ENCODE assay signal across 20 mouse cellular contexts in the genomic region with DNA sequence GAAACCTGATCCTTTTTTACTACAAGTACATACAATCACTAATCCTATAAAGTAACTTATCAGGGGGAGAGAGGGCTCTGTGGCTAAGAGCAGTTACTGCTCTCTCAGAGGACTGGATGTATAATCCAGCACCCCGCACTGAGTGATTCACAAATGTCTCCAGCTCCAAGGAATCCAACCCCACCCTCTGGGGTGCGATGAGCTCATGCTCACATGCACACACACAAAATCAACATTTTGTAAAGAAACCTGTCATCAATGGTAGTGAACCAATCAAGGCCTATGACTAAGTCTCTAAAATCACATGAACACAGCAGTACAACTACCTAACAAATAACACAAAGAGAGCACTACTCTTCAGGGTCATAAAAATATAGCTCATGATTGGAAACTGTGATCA. TPM values are rescaled to one million over a fixed set of nuclear protein-coding genes. Genes with fewer than 3 reads are reported as not detected.
DNase-seq lines count a peak whose midpoint lies in the region; ATAC-seq and TF ChIP-seq lines count a peak whose summit lies in the region.
"Had no signal": no experiment of that assay in that cellular context is flagged by ENCODE, and none has a peak within 500 bp of the region (broad histone marks: within the 10 kb centered on the region; RNA-seq: fewer than 3 reads in every experiment).

No protein-coding gene starts in this region.

- H3K9me3 ChIP-seq in intestine, postnatal 0 days (ENCODE audit: control insufficient read depth): no peaks in the 10 kb centered on the region
- H3K9me3 ChIP-seq in kidney, embryonic 14.5 days (ENCODE audit: control insufficient read depth, low read length): no peaks in the 10 kb centered on the region; the same call in 1 of the 2 replicates
- H3K9me3 ChIP-seq: embryonic facial prominence, embryonic 15.5 days; hindbrain, embryonic 10.5 days; neural tube, embryonic 13.5 days had no signal

- no peaks in the 10 kb centered on the region for H3K79me3 ChIP-seq in C2C12 (ENCODE audit: low read depth)

- H3K4me2 ChIP-seq in intestine, postnatal 0 days (replicated peaks; ENCODE audit: low read depth): no peak overlapping the region
- no peak overlapping the region for H3K4me2 ChIP-seq in kidney, embryonic 14.5 days (replicated peaks; ENCODE audit: low read depth, low read length)
- H3K4me2 ChIP-seq: embryonic facial prominence, embryonic 15.5 days; lung, embryonic 14.5 days; midbrain, embryonic 11.5 days; neural tube, embryonic 13.5 days had no signal

- ATAC-seq in frontal cortex, adult (ENCODE audit: low TSS enrichment): peak; percentile 35; the same call in 1 of the 2 replicates
- ATAC-seq in intestine, postnatal 0 days: peak; percentile 52; the same call in 1 of the 2 replicates
- no peak for ATAC-seq in kidney, embryonic 14.5 days (ENCODE audit: low FRiP score, low TSS enrichment)
- ATAC-seq: hindbrain, postnatal 0 days had no signal

- no peaks in the 10 kb centered on the region for H3K36me3 ChIP-seq in C2C12 (ENCODE audit: control insufficient read depth, insufficient read depth)
- H3K36me3 ChIP-seq in intestine, postnatal 0 days (ENCODE audit: control insufficient read depth, insufficient read depth): no peaks in the 10 kb centered on the region; the same call in 1 of the 2 replicates
- no peaks in the 10 kb centered on the region for H3K36me3 ChIP-seq in kidney, embryonic 14.5 days (ENCODE audit: control insufficient read depth, insufficient read depth, low read length)
- H3K36me3 ChIP-seq: embryonic facial prominence, embryonic 15.5 days; hindbrain, embryonic 10.5 days; neural tube, embryonic 13.5 days had no signal

- H3K9ac ChIP-seq in intestine, postnatal 0 days (ENCODE audit: low read depth, low read length): no peak overlapping the region
- H3K9ac ChIP-seq in kidney, embryonic 14.5 days (ENCODE audit: low read depth, low read length): no peak overlapping the region
- H3K9ac ChIP-seq: embryonic facial prominence, embryonic 15.5 days; lung, embryonic 14.5 days; neural tube, embryonic 13.5 days had no signal

- WGBS in intestine, postnatal 0 days: 54% methylated on average over 2 of the region's 2 CpGs
- 88% methylated on average over 2 of the region's 2 CpGs for WGBS in kidney, embryonic 14.5 days

- H3K27ac ChIP-seq in intestine, postnatal 0 days (ENCODE audit: low read depth, low read length): peak overlapping the region; percentile 51; the same call in 1 of the 2 replicates
- H3K27ac ChIP-seq in kidney, embryonic 14.5 days (ENCODE audit: low read depth, low read length): no peak overlapping the region
- H3K27ac ChIP-seq: embryonic facial prominence, embryonic 15.5 days; hindbrain, embryonic 10.5 days; hindbrain, postnatal 0 days; neural tube, embryonic 13.5 days had no signal

- no peaks in the 10 kb centered on the region for H3K27me3 ChIP-seq in C2C12 (ENCODE audit: control insufficient read depth, insufficient read depth, insufficient read length)
- no peaks in the 10 kb centered on the region for H3K27me3 ChIP-seq in intestine, postnatal 0 days (replicated peaks; ENCODE audit: control insufficient read depth, insufficient read depth, low read length)
- H3K27me3 ChIP-seq in kidney, embryonic 14.5 days (ENCODE audit: control insufficient read depth, insufficient read depth, low read length): no peaks in the 10 kb centered on the region
- H3K27me3 ChIP-seq: embryonic facial prominence, embryonic 15.5 days; neural tube, embryonic 13.5 days had no signal

- no peak for TF ChIP-seq CTCF in C2C12 (IDR thresholded peaks at IDR 0.05; ENCODE audit: control insufficient read depth, insufficient read depth, insufficient read length)
- no peak for TF ChIP-seq CTCF in intestine, postnatal 0 days (IDR thresholded peaks at IDR 0.05; ENCODE audit: low read depth)

- H3K4me1 ChIP-seq in intestine, postnatal 0 days (replicated peaks; ENCODE audit: control insufficient read depth, insufficient read depth, low read length): no peaks in the 10 kb centered on the region
- H3K4me1 ChIP-seq in kidney, embryonic 14.5 days (ENCODE audit: control insufficient read depth, insufficient read depth, low read length): no peaks in the 10 kb centered on the region
- H3K4me1 ChIP-seq: embryonic facial prominence, embryonic 15.5 days; hindbrain, embryonic 10.5 days; neural tube, embryonic 13.5 days had no signal

- H3K4me3 ChIP-seq in C2C12 (ENCODE audit: insufficient read depth, poor library complexity, severe bottlenecking): no peak overlapping the region
- no peak overlapping the region for H3K4me3 ChIP-seq in intestine, postnatal 0 days (ENCODE audit: low read depth, low read length)
- H3K4me3 ChIP-seq in kidney, embryonic 14.5 days (ENCODE audit: low read length): no peak overlapping the region
- H3K4me3 ChIP-seq: embryonic facial prominence, embryonic 15.5 days; hindbrain, embryonic 10.5 days; neural tube, embryonic 13.5 days had no signal

- no peak overlapping the region for H3ac ChIP-seq in C2C12 (ENCODE audit: control insufficient read depth, insufficient read length, low read depth)

- no peak for DNase-seq in frontal cortex, postnatal 36 days (ENCODE audit: low spot score in 2 of 2)
- DNase-seq in adipocyte (ENCODE audit: low spot score): peak; percentile 39
- no peak for DNase-seq in urinary bladder, postnatal 14 days (ENCODE audit: low spot score)
- no peak for DNase-seq in embryo, embryonic 11 days
- DNase-seq: cerebellum, postnatal 10 days; gastrocnemius, postnatal 14 days; kidney, postnatal 25 days; left cerebral cortex, postnatal 4 days; lung, embryonic 14.5 days; lung, postnatal 4 days; thymus, postnatal 25 days had no signal

- H3K79me2 ChIP-seq in C2C12 (ENCODE audit: control insufficient read depth, insufficient read depth): no peaks in the 10 kb centered on the region

TF ChIP-seq in C2C12, 6 proteins besides CTCF, POLR2A, EP300 and RAD21:
- TF ChIP-seq MAX (IDR thresholded peaks at IDR 0.05): peak; percentile 38
- TF ChIP-seq FOSL1 (IDR thresholded peaks at IDR 0.05; ENCODE audit: insufficient read depth, low read length, poor library complexity, severe bottlenecking): peak; percentile 27
- TF ChIP-seq MYOD1 (IDR thresholded peaks at IDR 0.05; ENCODE audit: control insufficient read depth, insufficient read length, low read depth): no peak
- TF ChIP-seq MYOG (IDR thresholded peaks at IDR 0.05; ENCODE audit: control insufficient read depth, extremely low read depth, insufficient read length): no peak
- peak; percentile 2 for TF ChIP-seq CEBPB (IDR thresholded peaks at IDR 0.05; ENCODE audit: low read depth)
- peak; percentile 59 for TF ChIP-seq USF1 (IDR thresholded peaks at IDR 0.05; ENCODE audit: low read depth)

RNA-seq across cellular contexts. Expression of a gene that starts 47.3 kb away (rescaled TPM):
- polyA plus RNA-seq in C2C12 (2012; fragmentation: generic; extraction: Trizol): 1.5 TPM
- 57.5 and 59.5 TPM in 2 replicates for polyA plus RNA-seq in intestine, postnatal 0 days (2015; fragmentation: Nextera tagmentation; extraction: Ambion mirVana)
- polyA plus RNA-seq in kidney, embryonic 14.5 days (2014; fragmentation: Nextera tagmentation; extraction: Ambion mirVana): 4.2 and 9.2 TPM in 2 replicates
